Mouse (Mus musculus) urinary bladder, postnatal 14 days (tissue): ENCODE measurements around the gene Fnip2.

Experiments used
- DNase-seq: peaks from one replicate; pipeline ENCODE4 v3.0.0; 2021; ENCODE audit warnings: low spot score

The Fnip2 gene

DNA sequence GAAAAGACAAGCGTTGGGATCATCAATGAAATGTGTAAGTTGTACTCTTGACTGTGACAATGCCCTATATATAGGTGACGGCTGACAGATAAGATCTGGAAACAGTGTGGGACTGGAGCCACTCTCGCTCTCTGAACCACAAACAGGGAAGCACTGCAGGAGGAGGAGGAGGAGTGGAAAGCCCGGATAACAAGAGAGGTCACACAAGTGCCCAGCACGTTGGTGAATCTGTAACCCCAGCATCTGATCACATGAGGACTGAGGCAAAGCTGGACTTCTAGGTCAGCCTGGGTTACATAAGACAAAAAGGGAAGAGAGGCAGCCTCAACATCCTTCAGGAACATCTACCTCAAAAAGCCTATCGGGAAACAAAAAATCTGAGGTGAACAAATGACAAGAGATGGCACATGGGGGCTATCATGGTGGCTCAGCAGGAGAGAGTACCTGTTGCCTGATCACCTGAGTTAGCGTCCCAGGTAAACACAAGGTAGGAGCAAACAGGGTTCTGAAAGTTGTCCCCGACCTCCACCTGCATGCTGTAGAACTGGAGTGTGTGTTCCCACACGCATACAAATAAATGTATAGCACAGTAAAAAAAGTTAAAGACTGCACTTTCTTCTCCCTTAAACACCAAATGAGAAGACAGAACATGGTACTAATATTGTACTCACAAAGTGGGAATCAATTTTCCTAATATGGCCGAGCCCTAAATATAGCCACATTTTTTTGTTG, 2.6 kb downstream of the Fnip2 start:
- DNase-seq: no peak

- no peak for DNase-seq
These were observed 4.1 kb downstream of the Fnip2 start for GRCm38 (mm10) chr3:79563511-79563910.

DNA sequence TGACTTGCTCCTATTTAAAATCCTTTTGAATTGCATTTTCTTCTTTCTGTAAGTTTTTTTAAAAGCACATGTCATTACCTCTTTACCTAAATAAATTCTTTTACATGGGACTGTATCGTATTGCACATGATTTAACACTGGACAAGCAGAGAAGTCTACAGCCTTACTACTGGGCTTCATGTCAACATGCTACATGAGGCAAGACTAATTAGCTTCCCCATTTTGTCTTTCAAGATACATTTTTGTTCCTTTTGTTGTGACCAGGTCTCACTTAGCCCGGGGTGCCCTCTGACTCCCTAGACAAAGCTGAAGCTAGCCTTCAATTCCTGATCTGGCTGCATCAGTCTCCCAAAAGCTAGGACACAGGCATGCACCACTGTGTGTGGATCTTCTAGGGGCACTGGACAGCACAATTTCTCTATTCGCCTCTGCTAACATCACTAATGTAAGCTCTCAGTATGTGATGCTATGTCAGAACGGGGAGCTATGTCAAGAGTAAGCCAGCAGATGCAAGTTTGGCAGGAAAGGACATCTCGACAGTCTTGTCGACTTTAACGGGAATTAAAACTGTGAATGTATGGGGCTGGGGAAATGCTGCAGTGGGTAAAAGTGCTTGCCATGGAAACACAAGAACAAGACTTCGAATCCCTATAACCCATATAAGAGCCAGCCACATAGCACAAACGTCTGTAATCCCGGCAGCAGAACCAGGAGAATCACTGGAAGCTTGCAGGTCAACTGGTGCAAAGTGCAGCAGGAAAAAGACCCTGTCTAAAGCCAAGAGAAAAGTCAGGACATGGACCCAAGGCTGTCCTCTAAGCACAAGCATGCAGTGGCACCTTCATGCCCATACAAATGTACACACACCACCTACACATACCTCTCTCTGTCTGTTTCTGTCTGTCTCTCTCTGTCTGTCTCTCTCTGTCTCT, 5.5 kb downstream of the Fnip2 start:
- DNase-seq: no peak

- DNase-seq: no peak
These were observed 7.0 kb downstream of the Fnip2 start for GRCm38 (mm10) chr3:79560555-79560954.

- no peak for DNase-seq
These were observed 7.9 kb downstream of the Fnip2 start for GRCm38 (mm10) chr3:79559773-79560045.

- DNase-seq: peak; percentile 72
These were observed 8.4 kb downstream of the Fnip2 start for GRCm38 (mm10) chr3:79559021-79559772.

- DNase-seq: no peak
These were observed 12.5 kb downstream of the Fnip2 start for GRCm38 (mm10) chr3:79555061-79555460.

DNA sequence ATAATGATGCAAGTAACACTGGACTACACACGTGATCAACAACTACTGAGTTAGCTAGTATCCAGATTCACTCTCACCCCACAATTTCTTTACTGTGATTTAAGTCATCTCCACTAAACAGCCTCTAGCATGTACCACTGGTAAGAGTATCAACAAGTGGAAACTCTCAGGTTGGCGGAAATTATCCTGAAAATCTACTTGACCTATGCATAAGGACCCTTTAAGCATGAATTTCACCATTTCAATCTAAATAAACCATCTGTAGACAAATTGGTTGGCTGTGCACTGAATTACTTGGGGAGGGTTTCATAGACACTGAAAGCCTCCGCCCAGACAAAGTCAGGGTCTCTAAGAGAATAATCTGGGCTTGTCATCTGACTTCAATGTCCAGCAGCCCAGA, 13.8 kb downstream of the Fnip2 start:
- no peak for DNase-seq

GRCm38 (mm10) chr3:79551826-79552552, 15.6 kb downstream of the Fnip2 start:
- DNase-seq: no peak

DNA sequence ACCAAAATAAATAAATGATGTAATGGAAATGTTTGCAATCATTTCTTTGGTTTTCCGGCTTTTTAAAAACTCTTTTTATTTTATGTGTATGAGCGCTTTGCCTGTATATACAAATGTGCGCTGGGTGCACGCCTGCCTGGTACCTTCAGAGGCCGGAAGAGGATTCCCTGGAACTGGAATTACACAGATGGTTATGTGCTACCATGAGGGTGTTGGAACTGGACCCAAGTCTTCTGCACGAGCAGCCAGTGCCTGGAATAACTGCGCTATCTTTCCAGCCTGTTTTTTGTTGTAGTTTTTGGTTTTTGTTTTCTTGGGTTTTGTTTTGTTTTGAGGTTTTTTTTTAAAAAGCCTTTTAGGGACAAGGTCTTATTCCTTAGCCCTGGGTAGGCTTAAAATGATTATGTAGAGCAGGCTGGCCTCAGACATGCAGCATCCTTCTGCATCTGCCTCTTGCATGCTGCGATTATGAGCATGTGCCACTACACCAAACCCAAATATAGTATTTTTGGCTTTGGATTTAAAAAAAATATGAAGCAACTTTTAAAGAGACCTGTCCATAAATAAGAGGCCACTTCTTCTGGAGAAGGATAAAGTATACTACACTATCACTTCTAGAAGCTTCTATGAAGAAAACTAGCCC, 17.7 kb downstream of the Fnip2 start:
- no peak for DNase-seq

GRCm38 (mm10) chr3:79548681-79549437, 18.7 kb downstream of the Fnip2 start:
- no peak for DNase-seq

DNA sequence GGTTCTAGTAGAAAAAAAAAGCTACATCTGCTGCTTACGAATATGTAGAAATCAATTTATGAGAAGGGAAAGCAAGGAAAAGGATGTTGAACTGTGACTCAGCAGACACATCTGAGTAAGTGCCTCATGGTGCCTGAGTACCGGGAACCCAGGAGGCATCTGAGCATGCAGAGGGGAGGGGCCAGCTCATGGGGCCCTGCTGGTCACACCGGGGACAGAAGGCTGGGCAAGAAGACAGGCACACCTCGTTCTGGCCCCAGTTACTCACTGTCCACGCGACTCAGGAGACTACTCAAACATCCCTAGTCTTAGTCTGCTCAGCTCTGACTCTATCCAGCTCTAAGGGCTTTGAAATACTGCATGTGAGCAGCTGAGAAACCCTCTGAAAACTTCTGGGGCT, 25.0 kb downstream of the Fnip2 start:
- DNase-seq: peak; percentile 64

GRCm38 (mm10) chr3:79539656-79540055, 27.9 kb downstream of the Fnip2 start:
- DNase-seq: no peak

DNA sequence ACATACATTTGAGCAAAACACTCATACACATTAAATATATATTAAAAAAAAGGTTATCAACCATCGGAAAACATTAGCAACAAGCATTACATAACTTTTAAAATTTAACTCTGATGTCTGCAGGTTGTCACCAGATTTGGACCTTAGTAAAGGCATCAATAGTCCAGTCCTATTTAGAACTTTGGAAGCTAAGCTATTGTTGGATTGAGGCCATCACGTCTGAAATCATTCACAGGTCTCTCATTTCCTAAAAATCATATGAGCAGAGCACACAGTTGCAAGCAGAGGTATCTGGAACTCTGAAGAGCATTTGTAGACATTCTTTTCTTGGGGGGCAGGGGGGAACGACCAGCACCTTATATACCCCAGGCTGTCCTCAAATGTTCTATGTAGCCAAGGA, 28.5 kb downstream of the Fnip2 start:
- no peak for DNase-seq

DNA sequence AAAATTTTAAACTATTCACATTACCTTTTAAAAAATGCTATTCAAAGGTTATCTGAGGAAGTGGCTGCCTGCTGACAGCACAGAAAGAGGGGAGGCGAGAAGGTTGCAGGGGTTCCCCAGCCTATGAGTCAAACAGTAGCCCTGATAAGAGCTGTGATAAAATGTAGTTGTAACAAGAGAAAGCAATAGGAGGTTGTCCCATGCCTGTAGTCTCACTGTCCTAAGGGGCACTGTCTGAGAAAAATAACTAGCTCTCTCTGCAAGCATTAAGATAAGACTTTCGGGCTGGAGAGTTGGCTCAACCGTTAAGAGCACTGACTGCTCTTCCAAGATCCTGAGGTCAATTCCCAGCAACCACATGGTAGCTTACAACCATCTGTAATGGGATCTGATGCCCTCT, 29.3 kb downstream of the Fnip2 start:
- no peak for DNase-seq

DNA sequence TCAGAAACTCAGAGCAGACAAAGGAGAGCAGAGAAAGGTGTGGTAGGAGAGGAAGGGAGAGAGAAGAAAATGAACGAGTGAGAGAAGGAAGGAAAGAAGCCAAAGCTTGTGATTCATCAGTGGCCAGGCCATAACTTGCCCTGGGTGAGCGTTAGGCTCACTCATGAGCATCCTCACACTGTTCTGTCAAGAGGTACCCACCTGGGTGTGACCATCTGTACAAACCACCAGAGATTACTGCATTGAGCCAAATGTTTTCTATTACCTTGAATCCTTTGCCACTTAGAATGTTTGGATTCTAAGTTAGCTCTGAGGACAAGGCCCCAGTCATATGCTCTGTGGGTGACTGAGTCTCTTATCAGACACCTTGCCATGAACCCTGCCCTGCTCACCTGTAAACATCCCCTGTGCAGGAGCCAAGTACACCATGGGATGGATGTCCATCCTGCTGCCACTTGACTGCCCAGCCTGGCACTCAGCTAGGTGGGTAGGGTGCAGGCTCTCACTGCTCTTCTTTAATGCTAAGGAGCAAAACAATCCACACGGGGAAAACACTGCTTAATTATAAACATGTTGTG, 29.9 kb downstream of the Fnip2 start:
- DNase-seq: no peak

GRCm38 (mm10) chr3:79537023-79537422, 30.6 kb downstream of the Fnip2 start:
- no peak for DNase-seq

DNA sequence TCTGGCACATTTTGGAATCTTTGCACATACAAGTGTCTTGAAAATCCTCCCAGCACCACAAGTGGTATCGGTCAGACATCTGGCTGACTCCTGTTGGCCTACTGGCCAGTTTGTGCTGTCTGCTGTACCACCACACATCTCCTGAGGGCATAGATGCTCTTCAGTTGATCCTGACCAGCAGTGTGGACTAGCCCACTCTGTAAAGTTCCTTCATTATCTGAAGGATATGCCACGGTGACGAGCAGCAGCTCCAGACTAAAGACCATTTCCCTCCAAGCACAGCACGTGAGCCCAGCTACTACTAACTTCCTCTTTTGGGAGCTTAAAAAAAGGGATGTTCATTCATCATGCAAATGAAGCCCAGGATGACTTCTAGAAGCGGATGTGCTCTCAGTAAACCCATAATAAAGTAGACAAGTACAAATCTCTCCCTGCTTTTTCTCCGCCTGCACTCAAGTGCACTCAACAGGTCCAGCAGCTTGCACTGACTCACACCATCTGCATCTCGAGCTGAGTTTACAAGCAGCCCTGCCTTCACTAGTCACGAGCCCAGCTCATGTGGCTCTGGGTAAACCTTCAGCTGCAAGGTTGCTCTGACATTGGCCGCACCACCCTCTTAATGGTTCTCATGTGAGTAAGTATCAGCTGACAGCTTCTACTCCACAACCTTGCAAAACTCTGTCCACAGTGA, 35.9 kb downstream of the Fnip2 start:
- DNase-seq: peak; percentile 75

DNA sequence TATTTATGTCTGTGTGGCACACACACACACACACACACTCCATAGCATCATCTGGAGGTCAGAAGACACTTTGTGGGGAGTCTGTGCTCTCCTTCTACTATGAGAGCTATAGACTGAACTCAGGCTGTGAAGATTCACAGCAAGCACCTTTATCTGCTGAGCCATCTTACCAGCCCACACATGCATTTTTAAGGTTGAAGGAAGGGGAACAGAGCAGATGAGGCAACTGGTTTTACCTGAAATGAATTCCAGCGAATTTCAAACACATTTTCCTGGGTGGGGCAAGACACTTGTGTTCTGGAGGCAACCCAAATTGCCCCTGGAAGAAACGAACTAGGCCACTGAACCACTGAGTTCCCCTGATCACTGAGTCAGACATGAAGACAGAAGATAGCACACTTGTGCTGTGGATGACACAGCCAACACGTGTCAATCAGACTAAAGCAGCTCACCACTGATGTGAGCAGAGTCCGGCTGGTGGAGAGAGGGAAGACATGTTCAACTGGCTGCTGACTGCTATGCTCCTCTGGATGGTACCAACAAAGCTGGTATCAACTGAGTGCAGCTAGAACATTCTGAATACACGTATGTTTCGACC, 38.0 kb downstream of the Fnip2 start:
- DNase-seq: no peak
